Mouse (Mus musculus): ENCODE results near the gene 2310033P09Rik. TPM values are rescaled to one million over a fixed set of nuclear protein-coding genes. Genes with fewer than 3 reads are reported as not detected.

2310033P09Rik gene
- 40.1 TPM for polyA plus RNA-seq (2017; shearing (Covaris generic))

DNA sequence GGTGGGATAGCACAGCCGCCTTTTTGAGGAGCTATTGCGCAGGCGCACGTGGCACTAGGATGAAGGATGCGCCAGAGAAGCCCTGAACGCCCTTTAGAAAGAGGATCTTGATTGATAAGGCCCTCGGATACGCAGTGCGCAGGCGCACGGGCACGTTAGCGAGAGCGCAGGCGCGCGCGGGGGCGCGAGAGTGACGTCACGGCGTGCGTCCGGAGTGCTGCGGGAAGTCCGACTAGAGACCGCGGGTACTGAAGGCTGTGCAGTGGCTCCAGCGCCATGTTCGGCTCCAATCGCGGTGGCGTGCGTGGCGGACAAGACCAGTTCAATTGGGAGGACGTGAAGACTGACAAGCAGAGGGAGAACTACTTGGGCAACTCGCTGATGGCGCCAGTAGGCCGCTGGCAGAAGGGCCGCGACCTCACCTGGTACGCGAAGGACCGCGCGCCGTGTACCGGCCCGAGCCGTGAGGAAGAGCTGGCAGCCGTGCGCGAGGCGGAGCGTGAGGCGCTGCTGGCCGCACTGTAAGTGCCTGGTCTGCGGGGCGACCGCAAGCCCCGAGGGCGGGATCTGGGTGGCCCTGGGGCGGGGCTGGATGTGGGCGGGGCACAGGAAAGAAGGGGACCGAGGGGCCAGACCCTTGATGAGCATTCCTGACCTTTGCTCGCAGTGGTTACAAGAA lies at the start of gene 2310033P09Rik:
Gene 2310033P09Rik (plus strand): TSS at position 169 of the 679 bp plus-strand sequence.

GRCm38 (mm10) chr11:59163255-59164236 lies 44.6 kb upstream of the 2310033P09Rik start, which contains the start of gene Iba57:
Gene Iba57 (minus strand): TSS chr11:59163739.

DNA sequence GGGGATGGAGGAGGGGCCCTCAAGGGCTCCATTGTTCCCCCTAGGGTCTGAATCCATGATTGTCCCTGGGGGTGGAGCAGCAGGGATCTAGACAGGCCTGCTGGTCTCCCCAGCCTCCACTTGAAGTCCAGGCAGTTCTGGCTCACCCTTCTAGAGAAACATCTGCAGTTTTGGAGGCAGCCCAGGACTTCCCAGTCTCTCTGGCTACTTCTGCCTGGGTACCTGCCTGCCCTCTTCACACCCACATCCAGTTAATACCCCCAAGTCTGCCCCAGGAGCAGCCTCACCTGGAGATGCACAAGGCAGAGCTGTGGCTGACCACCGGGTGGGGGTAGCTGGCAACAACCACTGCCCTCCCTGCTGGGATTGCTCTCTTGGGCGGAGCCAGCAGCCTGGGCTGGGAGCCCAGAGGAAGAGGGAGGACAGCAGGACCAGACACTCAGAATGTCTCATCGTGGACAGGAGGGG lies 25.2 kb upstream of the 2310033P09Rik start, which contains the start of gene Gjc2:
Gene Gjc2 (minus strand): TSS at position 350 of the 468 bp plus-strand sequence.

DNA sequence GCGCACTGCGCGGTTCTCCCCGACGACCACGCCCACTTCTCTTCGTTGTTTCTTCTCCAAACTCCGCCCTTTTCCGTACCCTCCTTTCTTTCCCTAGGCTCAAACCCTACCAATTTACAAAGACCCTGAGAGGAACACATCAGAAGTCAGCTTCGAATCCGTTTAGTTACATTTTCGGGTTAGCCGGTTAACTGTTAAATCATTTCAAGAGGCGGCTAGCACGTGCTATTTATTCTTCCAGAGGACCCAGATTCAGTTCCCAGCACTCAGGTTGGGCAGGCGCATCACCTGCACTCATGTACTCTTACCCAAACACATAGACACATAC lies 16.1 kb upstream of the 2310033P09Rik start, which contains the start of gene Guk1:
Gene Guk1 (minus strand): TSS at position 154 of the 328 bp plus-strand sequence.

GRCm38 (mm10) chr11:59202081-59202995 lies 5.8 kb upstream of the 2310033P09Rik start, which contains the start of gene Mrpl55:
Gene Mrpl55 (plus strand): TSS chr11:59202486.

DNA sequence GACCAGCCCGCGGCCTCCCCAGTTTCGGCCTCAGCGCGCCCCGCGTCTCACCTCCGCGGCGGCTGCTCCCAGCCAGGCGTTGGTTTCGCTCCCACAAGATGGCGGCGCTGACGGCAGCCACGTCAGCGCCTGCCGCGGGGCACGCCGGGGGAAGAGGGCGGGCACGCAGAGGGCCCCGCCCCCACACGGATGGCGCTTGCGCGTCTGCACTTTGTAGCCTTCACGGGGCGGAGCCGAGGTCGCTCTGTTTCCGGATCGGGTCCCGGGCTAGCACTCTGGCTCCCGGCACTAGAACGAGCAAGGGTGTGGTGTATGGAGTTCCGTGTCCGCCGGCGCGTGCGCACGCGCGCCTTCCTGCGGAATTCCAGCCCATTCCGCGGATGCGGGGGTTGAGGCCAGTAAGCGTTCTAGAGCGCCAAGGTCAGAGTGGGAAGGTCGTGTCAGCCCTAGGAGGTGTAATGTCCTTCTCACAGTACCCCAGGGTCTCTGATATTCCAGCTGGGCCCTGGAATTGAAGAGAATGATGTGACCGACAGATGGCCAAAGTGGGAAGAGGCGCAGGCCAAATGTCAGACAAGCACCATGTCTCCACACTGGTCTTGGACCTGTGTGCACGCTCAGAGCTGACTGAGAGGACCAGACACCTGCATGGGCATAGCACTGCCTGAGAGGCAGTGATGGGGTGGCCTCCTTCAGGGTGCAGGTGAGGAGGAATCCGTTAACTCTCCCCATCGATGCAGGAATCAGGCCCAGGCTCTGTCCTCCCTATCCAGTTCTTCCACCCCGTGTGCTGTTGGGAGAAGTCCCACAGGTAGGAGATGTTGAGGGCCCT lies 20.2 kb downstream of the 2310033P09Rik start, which contains the start of gene Arf1:
Gene Arf1 (minus strand): TSS at position 149 of the 832 bp plus-strand sequence.

Other genes starting within 250 kb of the 2310033P09Rik start
- gene Trim11, start 230.2 kb upstream of the 2310033P09Rik start, polyA plus RNA-seq (2017; shearing (Covaris generic)): 55.0 TPM
- 0.04 TPM for gene Obscn, start 71.9 kb upstream of the 2310033P09Rik start, polyA plus RNA-seq (2017; shearing (Covaris generic))
- gene Iba57, start 44.6 kb upstream of the 2310033P09Rik start, polyA plus RNA-seq (2017; shearing (Covaris generic)): 7.8 TPM
- gene Gjc2, start 25.1 kb upstream of the 2310033P09Rik start, polyA plus RNA-seq (2017; shearing (Covaris generic)): not detected
- gene Guk1, start 16.1 kb upstream of the 2310033P09Rik start, polyA plus RNA-seq (2017; shearing (Covaris generic)): 88.0 TPM
- 44.2 TPM for gene Mrpl55, start 5.8 kb upstream of the 2310033P09Rik start, polyA plus RNA-seq (2017; shearing (Covaris generic))
- 474 TPM for gene Arf1, start 19.9 kb downstream of the 2310033P09Rik start, polyA plus RNA-seq (2017; shearing (Covaris generic))
- gene Wnt3a, start 82.4 kb downstream of the 2310033P09Rik start, polyA plus RNA-seq (2017; shearing (Covaris generic)): not detected
- gene Wnt9a, start 98.6 kb downstream of the 2310033P09Rik start, polyA plus RNA-seq (2017; shearing (Covaris generic)): not detected
- gene Prss38, start 167.3 kb downstream of the 2310033P09Rik start, polyA plus RNA-seq (2017; shearing (Covaris generic)): not detected
- gene Jmjd4, start 241.7 kb downstream of the 2310033P09Rik start, polyA plus RNA-seq (2017; shearing (Covaris generic)): 10.5 TPM
- 58.7 TPM for gene Snap47, start 242.9 kb downstream of the 2310033P09Rik start, polyA plus RNA-seq (2017; shearing (Covaris generic))